Mouse (Mus musculus) lung, postnatal 36 days (tissue): Measurements from ENCODE around the gene Dennd4a.

Experiments used
- DNase-seq: peaks from one replicate; pipeline ENCODE4 v3.0.0; 2022; ENCODE audit warnings: mixed read lengths

The Dennd4a gene

GRCm38 (mm10) chr9:64810822-64811537 lies at the start of gene Dennd4a:
TSS of gene Dennd4a (plus strand) at chr9:64811340.
- DNase-seq, result peak; percentile 98

GRCm38 (mm10) chr9:64764824-64765223 lies 46.3 kb upstream of the Dennd4a start:
- no peak for DNase-seq

GRCm38 (mm10) chr9:64766136-64766535 lies 45.0 kb upstream of the Dennd4a start:
- DNase-seq, result no peak

GRCm38 (mm10) chr9:64767796-64768195 lies 43.3 kb upstream of the Dennd4a start:
- no peak for DNase-seq

GRCm38 (mm10) chr9:64769066-64769695 lies 42.0 kb upstream of the Dennd4a start:
- peak; percentile 66 for DNase-seq

GRCm38 (mm10) chr9:64769911-64770310 lies 41.2 kb upstream of the Dennd4a start:
- no peak for DNase-seq

GRCm38 (mm10) chr9:64770411-64770849 lies 40.7 kb upstream of the Dennd4a start:
- no peak for DNase-seq

GRCm38 (mm10) chr9:64771236-64771635 lies 39.9 kb upstream of the Dennd4a start:
- peak; percentile 25 for DNase-seq

GRCm38 (mm10) chr9:64773254-64773653 lies 37.9 kb upstream of the Dennd4a start:
- DNase-seq, result no peak

- peak; percentile 32 for DNase-seq
Observed at GRCm38 (mm10) chr9:64773936-64774335, 37.2 kb upstream of the Dennd4a start.

- DNase-seq, result peak; percentile 70
Observed at GRCm38 (mm10) chr9:64774411-64774811, 36.7 kb upstream of the Dennd4a start.

- DNase-seq, result no peak
Observed at GRCm38 (mm10) chr9:64774883-64775282, 36.3 kb upstream of the Dennd4a start.

- DNase-seq, result no peak
Observed at GRCm38 (mm10) chr9:64775491-64775890, 35.6 kb upstream of the Dennd4a start.

- no peak for DNase-seq
Observed at GRCm38 (mm10) chr9:64777441-64777987, 33.6 kb upstream of the Dennd4a start.

- no peak for DNase-seq
Observed at GRCm38 (mm10) chr9:64778151-64778550, 33.0 kb upstream of the Dennd4a start.

GRCm38 (mm10) chr9:64779628-64780027 lies 31.5 kb upstream of the Dennd4a start:
- peak; percentile 68 for DNase-seq

GRCm38 (mm10) chr9:64783511-64783910 lies 27.6 kb upstream of the Dennd4a start:
- DNase-seq, result no peak

GRCm38 (mm10) chr9:64784841-64785240 lies 26.3 kb upstream of the Dennd4a start:
- DNase-seq, result peak; percentile 90

- no peak for DNase-seq
Observed at GRCm38 (mm10) chr9:64786216-64786905, 24.8 kb upstream of the Dennd4a start.

GRCm38 (mm10) chr9:64788070-64788469 lies 23.1 kb upstream of the Dennd4a start:
- no peak for DNase-seq

GRCm38 (mm10) chr9:64789341-64789761 lies 21.8 kb upstream of the Dennd4a start:
- DNase-seq, result peak; percentile 70

- no peak for DNase-seq
Observed at GRCm38 (mm10) chr9:64789887-64790400, 21.2 kb upstream of the Dennd4a start.
